Mouse (Mus musculus): Measurements from ENCODE around the gene Sugp2.

Gene Sugp2

DNA sequence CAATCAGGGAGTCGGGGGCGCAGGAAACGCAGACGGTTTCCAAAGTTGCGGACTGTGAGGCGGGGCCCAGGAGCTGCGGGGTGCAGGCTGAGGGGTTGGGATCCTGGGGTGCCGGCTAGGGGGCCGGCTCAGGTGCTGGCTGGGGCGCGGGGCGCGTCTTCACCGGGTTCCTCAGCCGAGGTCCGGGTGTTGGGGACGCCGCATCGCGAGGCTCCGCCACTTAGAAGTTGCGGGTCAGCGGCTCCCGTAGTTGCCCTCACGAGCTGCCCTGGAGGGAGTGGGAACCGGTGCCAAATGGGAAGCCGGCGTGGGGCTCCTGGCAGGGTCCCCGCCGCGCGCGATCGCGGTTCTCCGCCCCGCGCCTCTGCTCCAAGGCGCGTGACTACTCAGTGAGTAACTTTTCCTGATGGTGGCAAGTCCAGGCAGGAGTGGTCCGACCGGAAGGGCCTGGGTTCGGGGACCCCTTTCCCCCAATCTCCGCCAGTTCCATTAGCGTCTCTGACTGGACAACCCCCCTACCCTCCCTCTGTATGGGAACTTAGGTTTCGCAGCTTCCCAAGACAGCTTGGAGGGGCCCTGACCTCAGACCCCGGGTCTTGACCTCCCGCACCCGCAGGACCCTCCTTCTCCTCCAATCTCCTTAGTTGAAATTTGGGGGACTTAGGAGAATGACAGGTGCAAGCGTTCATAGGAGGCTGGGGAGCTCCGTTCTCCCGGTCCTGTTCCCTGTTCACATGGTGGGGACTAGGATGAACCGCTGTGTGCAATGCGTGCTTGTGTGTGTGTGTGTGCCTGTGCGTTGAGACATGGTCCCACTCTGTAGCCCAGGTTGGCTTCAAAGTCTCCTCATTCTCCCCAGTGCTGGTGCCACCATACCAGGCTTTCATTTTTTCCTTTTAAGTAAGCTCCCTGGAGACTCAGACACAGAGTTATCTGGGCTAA lies 49.4 kb downstream of the Sugp2 start:
- peak; percentile 30 for DNase-seq (ENCODE audit: low read depth)

DNA sequence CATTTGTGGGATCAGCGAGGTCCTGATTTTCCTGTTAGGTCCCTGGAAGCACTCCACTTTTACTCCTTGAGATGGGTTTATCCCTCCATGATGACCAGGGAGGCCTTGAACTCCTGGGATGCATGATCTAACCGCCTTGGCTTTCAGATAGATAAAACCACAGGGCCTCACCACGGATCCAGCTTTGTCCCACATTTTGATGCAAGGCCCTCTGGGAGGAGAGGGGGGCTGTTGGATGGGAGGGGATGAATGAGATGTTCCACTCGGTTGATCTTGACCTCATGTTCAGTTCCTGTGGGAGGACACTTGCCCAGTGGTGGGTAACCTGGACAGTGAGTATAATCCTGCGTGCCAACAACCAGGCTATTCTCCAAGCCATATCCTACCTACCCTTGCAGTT lies 50.4 kb downstream of the Sugp2 start:
- DNase-seq (ENCODE audit: low read depth) = no peak

DNA sequence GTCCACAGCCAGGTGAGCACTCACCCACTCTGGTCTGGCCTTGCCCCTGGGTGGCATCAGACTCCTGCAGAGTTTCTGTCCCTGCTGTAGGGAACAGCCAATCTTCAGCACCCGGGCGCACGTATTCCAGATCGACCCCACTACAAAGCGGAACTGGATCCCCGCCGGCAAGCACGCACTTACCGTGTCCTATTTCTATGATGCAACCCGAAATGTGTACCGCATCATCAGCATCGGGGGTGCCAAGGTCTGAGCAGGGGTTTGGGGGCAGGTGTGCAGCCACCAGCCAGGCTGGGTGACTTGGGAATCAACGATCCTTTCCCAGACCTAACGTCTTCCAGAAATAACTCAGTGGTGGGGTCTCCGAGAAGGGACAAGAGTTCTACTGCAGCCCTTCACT lies 51.3 kb downstream of the Sugp2 start:
- no peak for DNase-seq (ENCODE audit: low read depth)

DNA sequence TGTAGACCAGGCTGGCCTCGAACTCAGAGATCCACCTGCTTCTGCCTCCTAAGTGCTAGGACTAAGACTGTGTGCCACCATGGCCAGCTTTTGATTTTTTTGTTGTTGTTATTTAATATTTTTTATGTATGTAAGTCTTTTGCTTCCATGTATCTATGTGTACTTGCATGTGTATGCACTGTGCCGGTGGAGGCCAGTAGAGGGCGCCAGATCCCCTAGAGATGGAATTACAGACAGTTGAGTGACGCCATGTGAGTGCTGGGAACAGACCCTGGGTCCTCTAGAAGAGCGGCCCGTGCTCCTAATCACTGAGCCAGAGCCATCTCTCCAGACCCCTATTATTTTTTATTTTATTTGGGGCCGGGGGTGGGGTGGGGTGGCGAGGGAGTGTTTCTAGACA lies 52.7 kb downstream of the Sugp2 start:
- peak; percentile 60 for DNase-seq (ENCODE audit: low read depth)

DNA sequence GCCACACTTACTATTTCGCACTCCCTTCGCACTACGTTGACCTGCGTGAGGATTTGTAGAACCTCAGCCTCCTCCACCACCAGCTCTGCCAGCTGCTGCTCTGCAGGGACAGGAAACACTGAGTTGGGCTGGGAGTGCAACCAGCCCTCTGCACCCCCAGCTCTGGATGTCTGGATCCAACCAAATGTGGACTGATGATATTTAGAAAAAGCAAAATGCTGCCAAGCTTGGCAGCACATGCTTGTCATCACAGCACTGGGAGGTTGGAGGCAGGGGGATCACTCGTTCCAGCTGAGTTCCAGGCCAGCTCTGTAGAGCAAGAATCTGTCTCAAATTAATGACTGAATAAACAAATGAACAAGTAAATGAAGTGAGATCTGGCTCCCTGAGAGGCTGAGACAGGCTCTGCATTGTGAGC lies 60.0 kb downstream of the Sugp2 start:
- no peak for DNase-seq (ENCODE audit: low read depth)

DNA sequence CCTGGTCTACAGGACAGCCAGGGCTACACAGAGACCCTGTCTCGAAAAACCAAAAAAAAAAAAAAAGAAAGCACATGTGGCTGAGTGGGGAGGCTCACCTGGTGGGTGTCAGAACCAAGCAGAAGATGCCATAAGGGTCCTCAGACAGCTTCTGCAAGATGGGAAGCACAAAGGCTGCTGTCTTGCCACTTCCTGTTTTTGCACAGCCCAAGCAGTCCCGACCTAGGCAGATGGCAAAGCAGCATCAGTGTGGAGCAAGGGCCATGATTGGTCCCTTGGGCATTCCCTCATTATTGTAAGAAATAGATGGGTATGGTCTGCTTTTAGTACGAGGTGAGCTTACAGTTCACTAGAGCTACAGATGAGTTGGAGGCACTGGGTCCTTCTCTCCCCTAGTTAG lies 66.9 kb downstream of the Sugp2 start:
- DNase-seq (ENCODE audit: low read depth) = no peak

DNA sequence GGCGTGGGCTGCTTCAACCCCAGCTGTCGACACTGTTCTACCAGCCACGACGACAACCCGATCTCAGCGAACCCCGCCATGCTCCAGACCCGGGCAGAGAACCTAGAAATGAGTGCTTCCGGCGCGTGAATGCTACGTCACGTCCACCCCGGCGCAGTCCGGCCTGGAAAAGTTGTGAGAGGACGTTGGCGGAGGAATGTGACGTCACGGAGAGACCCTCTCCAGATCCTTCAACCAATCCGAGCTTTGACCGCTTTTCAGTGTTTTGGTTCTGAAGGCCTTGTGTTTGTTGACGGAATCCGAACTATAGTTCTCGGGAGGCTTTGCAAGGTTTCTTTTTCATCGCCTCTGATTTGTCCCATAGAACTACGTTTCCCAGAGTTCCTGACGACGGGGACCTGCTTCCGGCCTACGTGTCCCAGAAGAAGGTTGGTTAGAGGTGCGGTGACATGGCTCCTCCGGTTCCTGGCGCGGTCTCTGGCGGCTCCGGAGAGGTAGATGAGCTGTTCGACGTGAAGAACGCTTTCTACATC lies 68.4 kb downstream of the Sugp2 start, which contains the start of the genes Ddx49 and Cope:
Gene Ddx49 (minus strand): TSS at position 132 of the 533 bp plus-strand sequence.
Gene Cope (plus strand): TSS at position 161 of the 533 bp plus-strand sequence.
- peak; percentile 93 for DNase-seq (ENCODE audit: low read depth)

DNA sequence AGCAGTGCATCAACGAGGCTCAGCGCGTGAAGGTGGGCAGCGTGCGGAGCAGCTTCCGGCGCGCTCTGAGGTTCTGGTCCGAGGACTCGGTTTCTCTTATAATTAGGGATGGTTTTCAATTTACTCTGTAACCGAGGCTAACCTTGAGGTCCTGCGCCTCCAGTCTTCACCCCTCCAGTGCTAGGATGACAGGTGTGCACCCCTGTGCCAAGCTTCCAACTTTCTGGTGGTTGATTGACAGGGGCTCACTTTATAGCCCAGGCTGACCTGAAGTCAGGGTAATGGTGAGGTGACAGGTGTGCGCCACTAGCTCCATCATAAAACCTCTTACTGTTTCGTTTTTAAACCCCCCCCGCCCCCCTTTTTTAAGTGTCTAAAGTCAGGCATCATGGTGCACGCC lies 68.9 kb downstream of the Sugp2 start:
- no peak for DNase-seq (ENCODE audit: low read depth)

DNA sequence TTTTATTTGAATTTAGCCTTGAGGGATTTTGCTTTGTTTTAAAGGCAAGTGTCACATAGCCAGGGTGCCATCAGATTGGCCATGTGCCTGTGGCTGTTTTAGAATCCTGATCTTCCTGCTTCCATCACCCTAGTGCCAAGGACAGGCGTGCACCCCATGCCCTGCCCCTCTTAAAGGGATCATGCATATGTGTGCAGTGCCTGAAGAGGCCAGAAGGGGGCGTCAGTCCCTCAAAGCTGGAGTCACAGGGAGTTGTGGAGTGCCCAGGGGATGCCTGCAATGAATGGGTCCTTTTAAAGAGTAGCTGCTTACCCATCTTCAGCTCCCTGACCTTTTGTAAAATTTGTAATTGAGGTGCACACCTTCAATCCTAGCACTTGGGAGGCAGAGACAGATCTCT lies 75.3 kb downstream of the Sugp2 start:
- peak; percentile 54 for DNase-seq (ENCODE audit: low read depth)

DNA sequence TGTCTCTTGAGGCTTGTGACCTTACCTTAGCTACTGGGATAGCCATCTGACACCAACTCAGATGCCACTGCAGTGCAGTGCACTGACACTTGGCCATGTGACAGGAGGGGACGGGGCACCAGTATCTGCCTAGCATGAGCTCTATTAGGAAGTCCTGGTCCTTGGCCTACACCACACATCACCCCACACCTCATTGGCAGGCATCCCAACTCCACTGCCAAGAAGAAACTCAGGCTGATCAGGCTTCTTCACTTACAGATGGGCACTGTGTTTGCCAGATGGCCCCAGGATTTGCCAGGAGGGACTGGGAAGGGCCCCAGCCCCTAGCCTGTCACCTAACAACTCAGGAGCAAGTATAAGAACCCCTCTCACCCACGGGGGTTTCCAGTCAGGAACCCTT lies 79.4 kb downstream of the Sugp2 start:
- DNase-seq (ENCODE audit: low read depth) = no peak

DNA sequence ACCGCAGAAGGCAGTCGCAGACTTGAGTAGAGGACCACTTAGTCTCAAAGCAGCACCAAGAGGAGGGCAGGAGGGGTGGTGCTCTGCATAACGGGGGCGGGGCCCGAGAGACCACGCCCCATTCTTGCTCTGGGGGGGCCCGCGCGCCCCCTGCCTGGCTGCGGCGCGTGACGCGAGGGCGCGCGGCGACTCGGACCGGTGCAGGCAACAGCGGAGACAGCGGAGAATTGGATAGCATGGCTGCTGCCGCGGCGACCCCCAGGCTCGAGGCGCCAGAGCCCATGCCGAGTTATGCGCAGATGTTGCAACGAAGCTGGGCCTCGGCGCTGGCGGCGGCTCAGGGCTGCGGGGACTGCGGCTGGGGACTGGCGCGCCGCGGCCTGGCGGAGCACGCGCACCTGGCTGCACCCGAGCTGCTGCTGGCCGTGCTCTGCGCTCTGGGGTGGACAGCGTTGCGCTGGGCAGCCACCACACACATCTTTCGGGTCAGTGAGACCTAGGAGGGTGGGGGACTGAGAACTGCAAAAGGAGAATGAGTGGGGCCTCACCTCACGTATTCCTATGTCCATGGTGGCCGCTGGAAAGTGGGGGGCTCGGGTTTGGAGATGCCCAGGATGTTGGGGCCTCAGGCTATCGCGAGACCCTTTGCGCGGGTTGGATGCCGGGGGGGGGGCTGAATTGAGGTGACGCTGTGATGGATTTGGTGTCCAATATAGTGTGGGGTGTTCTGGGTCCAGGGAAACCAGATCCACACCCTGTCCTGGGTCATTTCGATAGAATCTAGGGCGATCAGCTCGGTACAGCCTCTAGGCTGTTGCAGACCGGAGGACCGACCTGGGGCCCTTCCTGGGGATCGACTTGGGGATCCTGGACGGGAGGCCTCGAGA lies 81.8 kb downstream of the Sugp2 start, which contains the start of gene Cers1:
Gene Cers1 (plus strand): TSS at position 152 of the 887 bp plus-strand sequence.
- DNase-seq (ENCODE audit: low read depth) = no peak

DNA sequence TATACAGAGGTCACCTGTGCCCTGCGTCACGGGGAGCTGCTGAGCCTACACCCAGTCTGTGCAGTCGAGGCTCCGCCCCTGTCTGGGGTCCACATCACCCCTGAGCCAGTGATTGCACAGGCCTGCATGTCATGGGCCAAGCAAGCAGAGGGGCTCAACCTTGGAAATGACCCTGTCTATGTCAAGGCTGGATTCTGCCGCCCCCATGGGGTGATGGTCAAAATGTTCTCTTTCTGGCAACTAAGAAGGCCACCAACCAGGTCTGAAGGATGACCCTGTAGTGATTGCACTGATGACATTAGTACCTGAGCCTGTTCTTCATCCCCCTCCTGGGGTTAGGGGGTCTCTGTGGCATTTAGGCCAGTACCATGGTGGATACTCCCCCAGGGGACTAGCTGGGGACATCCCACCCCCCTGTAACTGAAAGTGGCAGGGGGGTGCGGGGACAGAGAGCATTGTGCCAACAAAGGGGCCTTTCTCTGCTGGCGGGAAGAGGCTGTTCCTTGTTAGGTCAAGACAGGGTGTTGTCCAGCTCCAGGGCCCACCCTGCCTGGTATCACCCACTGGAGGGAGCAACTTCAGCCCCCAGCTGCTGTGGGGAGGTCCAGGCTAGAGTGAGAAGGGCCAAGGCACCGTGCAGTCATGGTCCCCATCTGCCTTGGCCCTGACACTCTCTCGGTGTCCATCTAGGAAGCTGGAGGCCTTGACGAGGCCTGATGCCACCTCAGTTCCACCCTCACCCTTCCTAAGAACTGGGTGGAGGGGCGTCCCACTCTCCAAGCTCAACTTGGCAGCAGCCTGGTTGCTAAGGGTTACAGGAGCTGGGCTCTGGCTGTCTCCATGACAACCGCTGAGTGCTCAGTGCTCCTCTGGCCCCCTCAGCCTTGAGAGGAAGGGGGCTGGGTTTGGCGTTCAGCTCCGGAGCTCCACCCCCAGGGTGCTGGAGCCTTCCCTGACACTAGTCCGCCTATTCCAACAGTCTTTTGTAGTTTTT lies 82.8 kb downstream of the Sugp2 start:
- no peak for DNase-seq (ENCODE audit: low read depth)

DNA sequence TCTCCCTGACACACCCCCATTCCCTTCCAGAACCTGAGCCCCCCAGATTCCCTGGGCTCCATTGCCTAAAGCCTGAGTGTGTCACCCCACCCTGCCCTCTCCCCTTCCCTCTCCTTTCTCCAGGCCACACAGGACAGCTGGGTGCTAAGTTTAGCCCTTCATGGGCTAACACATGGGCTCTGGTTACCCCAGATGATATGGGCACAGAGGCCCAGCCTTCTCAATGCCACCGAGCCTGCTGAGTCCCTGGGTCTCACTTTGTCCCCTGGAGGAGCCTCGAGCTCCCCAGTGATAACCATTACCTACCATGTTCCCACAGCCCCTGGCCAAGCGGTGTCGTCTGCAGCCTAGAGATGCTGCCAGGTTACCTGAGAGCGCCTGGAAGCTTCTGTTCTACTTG lies 83.8 kb downstream of the Sugp2 start:
- no peak for DNase-seq (ENCODE audit: low read depth)

DNA sequence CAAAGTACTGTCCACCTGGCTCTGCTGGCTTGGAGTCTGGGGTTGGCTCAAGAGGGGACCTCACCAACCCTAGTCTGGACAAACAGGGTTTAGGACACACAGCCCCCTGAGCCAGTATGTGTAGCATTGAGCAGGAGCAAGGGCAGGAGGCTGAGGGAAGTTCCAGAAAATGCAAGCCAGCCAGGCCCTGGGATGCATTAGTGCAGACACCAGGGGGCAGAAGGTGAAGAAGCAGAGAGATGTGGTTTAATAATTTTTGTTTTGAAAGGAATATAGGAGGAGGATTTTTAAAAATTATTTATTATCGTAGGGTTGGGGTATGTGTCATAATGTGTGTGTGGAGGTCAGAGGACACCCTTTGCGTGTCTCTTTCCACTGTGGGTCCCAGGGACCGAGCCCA lies 89.7 kb downstream of the Sugp2 start:
- no peak for DNase-seq (ENCODE audit: low read depth)

DNA sequence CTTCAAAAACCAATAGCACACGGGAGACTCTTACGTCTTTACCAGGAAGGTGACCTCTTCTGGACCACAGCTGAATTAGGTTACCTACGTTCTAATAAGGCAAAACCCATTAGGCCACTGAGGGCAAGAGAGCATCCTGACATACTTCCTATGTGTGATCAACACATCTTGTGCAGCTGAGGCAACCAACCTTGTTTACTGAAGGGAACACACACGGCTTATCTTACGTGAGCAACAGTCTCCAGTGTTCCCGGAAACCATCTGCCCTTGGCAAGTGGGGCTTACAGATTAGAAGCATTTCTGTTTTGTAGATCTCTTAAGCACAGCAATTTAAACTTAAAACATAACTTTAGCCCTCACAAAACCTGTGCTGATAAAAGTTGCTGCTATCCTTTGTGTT lies 93.5 kb downstream of the Sugp2 start:
- no peak for DNase-seq (ENCODE audit: low read depth)

DNA sequence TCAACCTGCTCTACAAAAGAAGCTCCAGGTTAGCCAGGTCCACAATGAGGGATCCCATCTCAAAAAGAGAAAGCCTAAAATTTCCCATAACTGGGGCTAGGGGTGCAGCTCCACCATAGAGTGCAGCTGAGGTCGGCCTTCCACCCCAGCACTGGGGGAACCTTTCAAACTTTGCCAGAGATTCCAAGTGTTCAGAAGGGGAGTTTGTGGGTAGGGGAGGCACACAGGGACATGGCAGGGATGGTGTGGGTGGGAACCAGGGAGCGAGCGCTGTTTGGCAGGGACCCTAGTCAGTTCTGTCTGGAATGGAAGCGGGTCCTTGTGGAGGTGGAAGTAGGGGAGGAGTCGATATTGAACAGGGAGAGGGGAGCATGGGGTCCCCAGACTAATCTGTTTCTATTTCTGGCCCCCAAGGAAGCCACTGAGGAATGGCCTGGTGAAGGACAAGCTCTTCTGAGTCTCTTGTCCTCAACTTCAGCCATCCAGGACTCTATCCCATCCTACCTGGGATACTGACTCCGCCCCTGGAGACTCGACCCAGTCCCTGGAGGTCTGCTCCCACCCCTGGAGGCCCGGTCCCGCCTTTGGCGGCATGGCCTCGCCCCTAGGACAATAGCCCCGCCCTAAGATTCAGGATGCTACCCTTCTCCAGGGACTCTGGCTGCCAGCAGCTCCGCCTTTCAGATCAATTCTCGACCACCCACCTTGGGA lies 95.3 kb downstream of the Sugp2 start, which contains the start of gene Gdf1:
Gene Gdf1 (plus strand): TSS at position 694 of the 711 bp plus-strand sequence.
- DNase-seq (ENCODE audit: low read depth) = no peak
